Mouse (Mus musculus) forebrain, embryonic 11.5 days (tissue): ENCODE data around the gene Flnb. TPM values are rescaled to one million over a fixed set of nuclear protein-coding genes. Genes with fewer than 3 reads are reported as not detected.
A peak's percentile ranks its signal among the peaks of the same experiment; 100 is the strongest.

Experiments used
- ATAC-seq: fragments of 200-750 bp; cut with Nextera tagmentation; replicated peaks from 2 replicates; pipeline ENCODE4 v1.8.0; 2017; ENCODE audit warnings: moderate TSS enrichment; ENCODE audit not compliant: low FRiP score
- DNase-seq: peaks from one replicate; pipeline ENCODE4 v3.0.0-alpha.2; 2017; ENCODE audit warnings: low spot score
- H3K27ac ChIP-seq: fragments of 300-500 bp; sonication (generic); 2 replicates; pipeline ENCODE4 v1.5.1; 2014; ENCODE audit warnings: low read depth, low read length
- H3K27me3 ChIP-seq: fragments of 300-500 bp; sonication (generic); 2 replicates; pipeline ENCODE4 v1.6.1; 2014; ENCODE audit warnings: mild to moderate bottlenecking, low read length, mixed read lengths; ENCODE audit not compliant: control insufficient read depth, insufficient read depth
- H3K36me3 ChIP-seq: fragments of 300-500 bp; sonication (generic); 2 replicates; pipeline ENCODE4 v1.6.1; 2014; ENCODE audit warnings: mild to moderate bottlenecking, low read length, moderate library complexity, mixed read lengths; ENCODE audit not compliant: control insufficient read depth, insufficient read depth
- H3K4me1 ChIP-seq: fragments of 300-500 bp; sonication (generic); replicated peaks from 2 replicates; pipeline ENCODE4 v1.6.1; 2014; ENCODE audit warnings: low read length, mixed read lengths; ENCODE audit not compliant: control insufficient read depth, insufficient read depth
- H3K4me2 ChIP-seq: fragments of 300-500 bp; sonication (generic); 2 replicates; pipeline ENCODE4 v1.6.1; 2014; ENCODE audit warnings: low read depth, mild to moderate bottlenecking, low read length, moderate library complexity, mixed read lengths; ENCODE audit not compliant: severe bottlenecking
- H3K4me3 ChIP-seq: fragments of 300-500 bp; sonication (generic); 2 replicates; pipeline ENCODE4 v1.5.1; 2014; ENCODE audit warnings: low read depth, low read length
- H3K9ac ChIP-seq: fragments of 300-500 bp; sonication (generic); 2 replicates; pipeline ENCODE4 v1.6.1; 2014; ENCODE audit warnings: low read length
- H3K9me3 ChIP-seq: fragments of 300-500 bp; sonication (generic); 2 replicates; pipeline ENCODE4 v1.6.1; 2016; ENCODE audit warnings: low read length, mixed read lengths; ENCODE audit not compliant: control insufficient read depth
- WGBS: fragments of 180-500 bp; shearing (Covaris S2); extraction: QIAGEN DNeasy Blood & Tissue Kit; methylation state at CpG from one replicate; pipeline ENCODE4 v1.1.7; 2014; 5-methylcytosine and 5-hydroxymethylcytosine counted together
- polyA plus RNA-seq: library from polyadenylated mRNA; unstranded; fragments of >200 nt; fragmentation: Nextera tagmentation; extraction: Ambion mirVana; gene quantifications from 2 replicates; pipeline ENCODE4 v1.2.1, GENCODE M21; 2014

Flnb gene
- polyA plus RNA-seq, 1 experiment from 2014 or later, result 27.2 TPM

DNA sequence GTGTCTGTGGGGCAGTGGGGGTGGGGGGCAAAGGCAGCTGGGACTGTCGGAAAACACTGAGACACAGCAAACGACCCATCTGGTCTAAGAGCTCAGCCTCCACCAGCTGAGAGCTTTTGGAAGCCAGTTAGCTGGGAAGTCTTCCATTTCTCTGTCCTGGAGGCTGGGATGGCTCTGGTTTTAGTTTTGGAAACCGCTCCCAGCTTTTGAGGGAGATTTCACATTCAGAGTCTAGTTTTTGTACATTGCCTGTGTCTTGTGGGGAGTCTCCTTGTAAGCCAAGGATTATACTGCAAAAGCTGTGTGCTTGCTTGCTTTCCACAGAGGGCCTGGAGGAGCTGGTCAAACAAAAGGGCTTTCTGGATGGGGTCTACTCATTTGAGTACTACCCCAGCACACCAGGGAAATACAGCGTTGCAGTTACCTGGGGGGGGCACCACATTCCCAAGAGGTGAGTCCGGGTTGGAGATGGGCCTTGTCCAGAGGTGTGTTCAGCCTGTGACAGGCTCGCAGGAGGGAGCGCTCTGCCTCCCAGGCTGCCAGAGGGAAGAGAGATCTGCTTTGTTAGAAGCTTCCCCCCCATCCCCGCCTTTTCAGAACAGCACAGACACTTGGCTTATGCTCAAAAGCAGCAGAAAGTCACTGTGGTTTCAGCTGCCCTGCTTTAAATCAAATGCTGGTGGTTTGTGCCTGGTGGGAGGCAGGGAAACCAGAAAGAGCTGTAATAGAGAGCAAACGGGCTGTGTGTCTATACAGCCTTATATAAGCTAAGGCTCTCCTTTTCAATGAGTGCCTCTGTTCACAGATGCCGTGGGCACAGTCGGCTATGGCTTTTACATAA is 71.3 kb downstream of the Flnb start:
- no peak for DNase-seq
- 47% methylated on average over 11 of the region's 11 CpGs for WGBS
- peaks cover 5% of the 10 kb centered on the region for H3K36me3 ChIP-seq

DNA sequence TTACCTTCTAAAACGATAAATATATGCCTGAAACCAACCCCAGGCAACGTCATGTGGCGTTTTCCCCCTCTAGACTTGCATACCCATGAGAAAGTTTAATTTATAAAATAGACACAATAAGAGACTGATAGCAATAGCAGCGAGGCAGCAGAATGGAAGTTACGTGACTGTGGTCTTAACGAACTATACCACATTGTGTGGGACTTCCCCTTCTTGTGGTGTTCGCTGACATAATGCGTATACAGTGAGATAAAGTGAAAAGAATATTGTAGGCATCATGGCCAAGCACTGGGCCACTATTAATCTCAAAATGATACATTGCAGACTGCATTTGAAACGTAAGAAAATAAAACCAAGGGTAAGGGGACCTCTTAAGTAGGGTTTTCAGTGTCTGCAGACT is 72.1 kb downstream of the Flnb start:
- Histone ChIP-seq H3K9ac (no peak overlapping the region), H3K27ac (peak overlapping the region; percentile 69; the same call in 1 of the 2 replicates), H3K4me3 (no peak overlapping the region), H3K9me3 (no peaks in the 10 kb centered on the region), H3K4me2 (no peak overlapping the region), H3K27me3 (no peaks in the 10 kb centered on the region), H3K4me1 (peaks cover 9% of the 10 kb centered on the region; the same call in 1 of the 2 replicates), H3K36me3 (peaks cover 5% of the 10 kb centered on the region)
- DNase-seq (no peak), ATAC-seq (peak; percentile 51; the same call in 1 of the 2 replicates)
- 59% methylated on average over 9 of the region's 9 CpGs for WGBS

More for the DNA sequence above, 71.3 kb downstream of the Flnb start:
- Histone ChIP-seq H3K4me2 (no peak overlapping the region), H3K27me3 (no peaks in the 10 kb centered on the region), H3K9me3 (no peaks in the 10 kb centered on the region), H3K9ac (no peak overlapping the region; the same call in 1 of the 2 replicates), H3K27ac (peak overlapping the region; percentile 69), H3K4me1 (peaks cover 9% of the 10 kb centered on the region; the same call in 1 of the 2 replicates), H3K4me3 (no peak overlapping the region)
- ATAC-seq, result peak; percentile 62

DNA sequence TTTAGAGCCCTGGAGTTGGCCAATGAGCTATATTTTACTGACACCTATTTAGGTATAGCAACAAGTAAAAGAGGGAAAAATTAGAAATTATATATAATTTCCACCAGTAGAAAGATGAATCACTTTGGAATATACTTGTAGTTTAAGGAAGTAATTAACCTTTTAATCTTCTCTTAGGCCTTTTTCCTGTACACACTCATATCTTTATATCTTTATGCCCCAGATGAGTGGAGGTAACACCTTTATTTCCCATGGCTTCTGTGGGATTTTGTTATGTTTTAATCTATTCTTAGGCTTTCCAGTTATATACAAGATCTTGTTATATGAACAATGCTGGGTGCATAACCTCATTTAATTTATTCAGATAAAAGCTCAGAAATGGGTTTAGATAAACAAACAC is 73.6 kb downstream of the Flnb start:
- H3K9me3 ChIP-seq, result no peaks in the 10 kb centered on the region
- ATAC-seq, result no peak
- H3K4me3 ChIP-seq, result no peak overlapping the region

DNA sequence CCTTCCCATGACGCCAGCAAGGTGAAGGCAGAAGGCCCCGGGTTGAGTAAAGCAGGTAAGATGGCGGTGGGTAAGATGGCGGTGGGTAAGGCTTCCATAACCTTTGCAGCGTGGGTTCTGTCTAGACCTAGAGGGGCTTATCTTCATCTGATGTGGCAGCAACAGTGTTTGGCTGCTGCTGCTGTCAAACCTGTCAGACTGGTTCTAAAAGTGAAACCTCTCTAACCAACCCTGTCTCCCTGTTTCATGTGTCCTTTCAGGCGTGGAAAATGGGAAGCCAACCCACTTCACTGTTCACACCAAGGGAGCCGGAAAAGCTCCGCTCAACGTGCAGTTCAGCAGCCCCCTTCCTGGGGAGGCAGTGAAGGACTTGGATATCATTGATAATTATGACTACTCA is 78.4 kb downstream of the Flnb start:
- Histone ChIP-seq H3K36me3 (peaks cover 5% of the 10 kb centered on the region), H3K9me3 (no peaks in the 10 kb centered on the region), H3K4me3 (no peak overlapping the region), H3K4me1 (no peaks in the 10 kb centered on the region), H3K4me2 (no peak overlapping the region), H3K9ac (no peak overlapping the region), H3K27me3 (no peaks in the 10 kb centered on the region), H3K27ac (no peak overlapping the region)
- WGBS, result 93% methylated on average over 9 of the region's 9 CpGs
- DNase-seq, result no peak
- ATAC-seq, result no peak

More for the DNA sequence above, 73.6 kb downstream of the Flnb start:
- no peak for DNase-seq
- Histone ChIP-seq H3K4me1 (peaks cover 9% of the 10 kb centered on the region; the same call in 1 of the 2 replicates), H3K27ac (no peak overlapping the region), H3K27me3 (no peaks in the 10 kb centered on the region), H3K4me2 (no peak overlapping the region), H3K9ac (no peak overlapping the region), H3K36me3 (peaks cover 5% of the 10 kb centered on the region)

DNA sequence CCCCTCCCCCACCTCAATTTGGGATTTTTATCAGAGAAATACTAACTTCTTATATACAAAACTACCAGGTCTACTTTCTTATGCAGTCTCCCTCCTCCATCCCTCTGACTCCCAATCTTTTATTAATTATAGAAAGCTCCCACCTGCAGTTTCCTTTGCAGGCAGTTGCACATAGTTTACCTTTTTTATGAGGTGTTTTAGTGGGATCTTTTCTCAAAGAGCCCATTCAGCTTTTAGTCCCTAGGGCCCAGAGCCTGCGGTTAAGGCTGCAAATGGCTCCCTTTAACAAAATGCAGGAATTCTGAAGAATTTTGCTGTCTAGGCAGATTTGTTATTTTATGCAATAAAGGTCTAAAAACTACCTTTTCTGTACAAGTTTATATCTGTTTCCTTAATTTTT is 78.9 kb downstream of the Flnb start:
- Histone ChIP-seq H3K4me2 (no peak overlapping the region), H3K4me3 (no peak overlapping the region), H3K9me3 (no peaks in the 10 kb centered on the region), H3K27ac (no peak overlapping the region), H3K9ac (no peak overlapping the region), H3K36me3 (peaks cover 5% of the 10 kb centered on the region), H3K27me3 (no peaks in the 10 kb centered on the region), H3K4me1 (no peaks in the 10 kb centered on the region)
- no peak for ATAC-seq
- 91% methylated on average over 1 of the region's 1 CpGs for WGBS
- DNase-seq, result no peak

DNA sequence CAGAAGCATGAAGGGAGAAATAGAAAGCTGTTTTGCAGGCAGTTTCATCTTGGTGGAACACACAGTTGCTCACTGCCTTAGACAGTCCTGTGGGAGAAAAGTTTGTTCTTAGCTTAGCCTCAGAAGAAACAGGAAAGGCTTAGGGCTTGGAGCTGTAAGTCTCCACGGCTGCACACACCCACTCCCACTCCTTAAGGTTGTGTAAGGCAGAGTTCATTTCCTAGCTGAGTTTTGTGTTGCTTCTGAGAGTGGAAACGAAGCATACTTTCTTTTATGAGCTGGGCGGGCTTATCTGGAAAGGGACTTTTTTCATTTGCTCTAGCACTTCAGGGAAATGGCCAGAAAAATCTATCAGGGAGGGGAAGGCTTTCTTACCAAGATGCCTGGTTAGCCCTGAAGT is 82.2 kb downstream of the Flnb start:
- ATAC-seq (no peak), DNase-seq (no peak)
- Histone ChIP-seq H3K4me2 (no peak overlapping the region), H3K27ac (no peak overlapping the region), H3K4me1 (no peaks in the 10 kb centered on the region), H3K4me3 (no peak overlapping the region), H3K9me3 (no peaks in the 10 kb centered on the region), H3K27me3 (no peaks in the 10 kb centered on the region), H3K9ac (no peak overlapping the region), H3K36me3 (no peaks in the 10 kb centered on the region; the same call in 1 of the 2 replicates)
- 76% methylated on average over 3 of the region's 3 CpGs for WGBS

DNA sequence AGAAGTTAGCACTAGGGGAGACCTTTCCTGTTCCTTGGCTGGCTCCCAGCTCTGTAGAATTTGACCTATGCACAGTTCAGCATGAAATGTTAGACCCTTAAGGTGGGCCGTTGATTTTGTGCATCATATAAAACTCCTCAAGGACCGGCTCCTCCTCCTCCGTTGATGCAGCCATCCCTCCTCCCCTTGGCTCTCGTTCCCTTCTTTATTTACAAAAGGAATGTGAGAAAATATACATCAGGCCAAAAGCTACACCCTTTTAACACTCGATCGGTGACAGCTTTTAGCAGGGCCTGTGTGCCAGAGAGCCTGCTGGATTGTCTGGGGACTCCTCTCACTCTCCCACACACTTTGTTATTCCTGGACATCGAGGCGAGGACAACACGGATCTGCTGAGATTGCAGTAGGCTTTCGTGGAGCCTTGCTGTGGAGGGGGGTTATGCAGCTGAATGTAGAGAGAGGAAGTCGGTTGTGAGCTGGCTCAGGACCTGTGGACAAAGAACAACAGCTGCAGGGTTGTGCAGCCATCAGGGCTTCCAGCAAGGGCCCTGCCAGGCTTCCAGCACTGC is 82.8 kb downstream of the Flnb start:
- H3K9ac ChIP-seq, result no peak overlapping the region
- no peaks in the 10 kb centered on the region for H3K27me3 ChIP-seq
- 76% methylated on average over 11 of the region's 11 CpGs for WGBS
- DNase-seq (no peak), ATAC-seq (no peak)
- H3K36me3 ChIP-seq, result no peaks in the 10 kb centered on the region; the same call in 1 of the 2 replicates
- no peak overlapping the region for H3K4me2 ChIP-seq
- no peak overlapping the region for H3K27ac ChIP-seq
- H3K9me3 ChIP-seq, result no peaks in the 10 kb centered on the region
- no peak overlapping the region for H3K4me3 ChIP-seq
- no peaks in the 10 kb centered on the region for H3K4me1 ChIP-seq

DNA sequence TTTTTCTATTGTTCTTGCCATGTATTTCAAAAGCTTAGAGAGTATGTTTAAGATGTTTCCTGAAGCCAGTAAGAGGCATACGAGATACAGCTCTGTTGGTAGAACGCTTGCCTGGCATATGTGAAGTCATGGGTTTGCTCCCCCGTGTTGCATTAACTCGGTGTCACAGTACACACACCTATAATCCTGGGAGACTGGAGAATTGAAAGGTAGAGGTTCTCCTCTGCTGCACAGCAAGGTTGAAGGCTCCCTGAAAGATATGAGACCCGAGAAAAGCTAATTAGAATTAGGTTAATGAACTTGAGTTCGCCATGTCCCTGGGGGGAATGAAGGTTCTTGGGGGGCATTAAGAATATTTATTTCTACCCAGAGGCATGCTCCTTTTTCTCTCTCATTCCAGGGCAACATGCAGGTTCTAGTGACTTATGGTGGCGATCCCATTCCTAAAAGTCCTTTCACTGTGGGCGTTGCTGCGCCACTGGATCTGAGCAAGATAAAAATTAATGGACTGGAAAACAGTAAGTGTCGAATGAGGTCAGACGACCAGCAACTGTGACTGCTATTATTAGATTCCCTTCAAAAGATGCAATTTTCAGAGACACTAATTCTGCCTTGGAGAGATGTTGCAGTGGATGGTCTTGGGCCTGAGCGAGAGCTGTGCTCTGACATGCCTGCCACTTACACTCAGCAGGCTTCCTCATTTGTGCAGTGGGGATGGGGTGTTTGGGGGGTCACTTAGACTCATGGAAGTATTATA is 83.9 kb downstream of the Flnb start:
- Histone ChIP-seq H3K27me3 (no peaks in the 10 kb centered on the region), H3K27ac (no peak overlapping the region), H3K36me3 (no peaks in the 10 kb centered on the region; the same call in 1 of the 2 replicates), H3K4me2 (no peak overlapping the region), H3K4me1 (no peaks in the 10 kb centered on the region), H3K9me3 (no peaks in the 10 kb centered on the region), H3K9ac (no peak overlapping the region), H3K4me3 (no peak overlapping the region)
- DNase-seq (no peak), ATAC-seq (no peak)
- 84% methylated on average over 12 of the region's 12 CpGs for WGBS
